Mouse (Mus musculus): ENCODE results near the gene Olfr1288. TPM values are rescaled to one million over a fixed set of nuclear protein-coding genes. Genes with fewer than 3 reads are reported as not detected.

Gene Olfr1288
- polyA plus RNA-seq (2012; rRNA removed; ENCODE audit: low replicate concordance), result not detected in 2 replicates

DNA sequence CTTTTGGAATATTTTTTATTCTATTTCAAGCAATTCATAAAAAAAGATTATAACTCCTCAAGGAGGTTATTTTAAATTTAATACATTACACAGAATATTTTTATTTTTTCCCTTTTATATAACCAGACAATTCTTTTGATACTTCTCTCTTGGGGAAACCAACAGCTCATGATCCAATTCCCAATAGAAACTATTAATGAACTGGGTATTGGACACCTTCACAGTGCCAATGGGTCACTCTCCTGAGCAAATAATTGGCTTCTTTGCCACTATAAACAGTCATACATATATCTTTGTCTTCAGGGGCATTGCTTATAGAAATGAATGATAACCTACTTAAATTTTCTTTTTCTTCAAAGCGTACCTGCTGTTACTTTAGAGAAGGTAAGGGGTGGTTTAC lies at the start of gene Olfr1288:
Olfr1288 (plus strand) TSS at position 301 of the 400 bp plus-strand sequence.

DNA sequence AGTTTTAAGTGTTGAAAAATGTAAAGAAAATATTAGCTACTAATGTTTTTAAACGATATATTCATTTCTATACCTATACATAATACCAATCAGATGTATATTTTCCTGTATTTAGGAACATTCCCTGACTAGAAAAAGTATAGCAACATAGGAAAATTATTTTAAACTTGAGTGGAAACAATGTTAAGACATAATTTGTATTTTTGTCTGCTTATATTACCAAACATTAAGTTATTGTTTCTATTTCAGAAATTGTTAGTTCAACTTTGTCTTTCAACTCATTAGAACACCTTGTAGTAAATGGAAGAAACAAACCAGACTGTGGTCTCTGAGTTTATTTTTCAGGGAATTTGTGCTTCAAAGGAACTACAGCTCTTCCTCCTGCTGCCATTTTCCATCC lies 25.1 kb upstream of the Olfr1288 start, which contains the start of gene Olfr1287:
Olfr1287 (plus strand) TSS at position 301 of the 400 bp plus-strand sequence.

DNA sequence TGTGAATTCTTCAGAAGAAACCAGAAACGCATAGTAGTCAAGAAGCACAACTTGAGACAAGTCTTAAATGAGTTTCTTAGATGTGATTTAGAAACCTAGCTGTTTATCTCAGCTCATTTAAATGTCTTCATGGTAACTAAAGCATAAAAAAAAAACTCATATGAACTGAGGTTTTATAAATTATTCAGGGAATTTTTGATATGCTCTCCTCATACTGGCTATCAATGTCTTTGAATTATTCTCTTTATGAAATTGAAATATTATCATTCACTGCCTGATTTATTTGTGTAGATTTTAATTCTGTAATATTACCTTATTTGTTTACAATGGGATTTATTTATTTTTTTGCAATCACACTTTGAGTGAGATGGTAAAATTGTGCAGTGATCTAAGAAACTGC lies 6.6 kb downstream of the Olfr1288 start, which contains the start of gene Olfr1289:
Olfr1289 (plus strand) TSS at position 301 of the 400 bp plus-strand sequence.

DNA sequence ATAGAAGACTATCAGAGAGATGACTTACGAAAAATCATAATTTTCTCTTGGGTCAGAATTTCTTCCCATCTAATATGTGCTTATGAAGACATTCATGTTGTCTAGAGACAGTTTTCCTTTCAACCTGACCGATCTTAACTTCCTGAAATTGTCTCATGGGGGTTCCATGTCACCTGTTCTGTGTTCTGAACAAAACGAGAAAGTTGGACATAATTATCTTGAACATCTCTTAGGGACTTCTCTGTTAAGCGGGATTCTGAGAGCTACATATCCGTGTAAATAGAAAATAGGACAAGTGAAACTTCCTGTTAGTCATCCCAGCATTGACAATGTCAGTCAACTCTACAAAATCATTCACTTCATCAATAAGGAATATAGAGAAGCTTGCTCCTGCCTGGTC lies 19.8 kb downstream of the Olfr1288 start, which contains the start of gene Olfr1290:
Olfr1290 (minus strand) TSS at position 101 of the 400 bp plus-strand sequence.

DNA sequence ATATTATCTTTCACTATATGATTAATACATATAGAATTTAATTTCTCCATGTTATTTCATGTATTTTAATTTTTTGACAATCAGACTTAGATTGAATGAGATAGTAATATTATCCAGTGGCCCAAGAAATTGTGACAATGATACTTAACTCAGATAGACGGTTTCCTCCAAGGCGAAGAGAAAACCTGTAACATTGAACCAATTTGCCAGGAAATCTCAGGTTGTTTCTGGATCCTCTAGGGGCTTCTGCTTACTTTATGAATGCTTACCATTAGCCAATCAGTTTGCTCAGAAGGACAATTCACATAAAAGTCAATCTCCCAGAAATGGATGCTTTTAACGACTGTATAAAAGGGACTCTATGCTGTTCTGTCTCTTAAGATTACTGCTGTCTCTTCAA lies 23.0 kb downstream of the Olfr1288 start, which contains the start of gene Olfr1291-ps1:
Olfr1291-ps1 (plus strand) TSS at position 301 of the 400 bp plus-strand sequence.

DNA sequence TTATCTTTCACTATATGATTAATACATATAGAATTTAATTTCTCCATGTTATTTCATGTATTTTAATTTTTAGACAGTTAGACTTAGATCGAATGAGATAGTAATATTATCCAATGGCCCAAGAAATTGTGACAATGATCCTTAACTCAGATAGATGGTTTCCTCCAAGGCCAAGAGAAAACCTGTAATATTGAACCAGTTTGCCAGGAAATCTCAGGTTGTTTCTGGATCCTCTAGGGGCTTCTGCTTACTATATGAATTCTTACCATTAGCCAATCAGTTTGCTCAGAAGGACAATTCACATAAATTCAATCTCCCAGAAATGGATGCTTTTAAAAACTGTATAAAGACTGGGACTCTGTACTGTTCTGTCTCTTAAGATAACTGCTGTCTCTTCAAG lies 51.0 kb downstream of the Olfr1288 start, which contains the start of gene Olfr1293-ps:
Olfr1293-ps (plus strand) TSS at position 301 of the 400 bp plus-strand sequence.

Other genes with a start within 250 kb of the Olfr1288 start
- not detected in 2 replicates for gene 4930430A15Rik, start 244.5 kb upstream of the Olfr1288 start, polyA plus RNA-seq (2012; rRNA removed; ENCODE audit: low replicate concordance)
- gene Olfr1275, start 238.8 kb upstream of the Olfr1288 start, polyA plus RNA-seq (2012; rRNA removed; ENCODE audit: low replicate concordance), result not detected in 2 replicates
- not detected in 2 replicates for gene Olfr1276, start 219.6 kb upstream of the Olfr1288 start, polyA plus RNA-seq (2012; rRNA removed; ENCODE audit: low replicate concordance)
- not detected in 2 replicates for gene Olfr1277, start 200.0 kb upstream of the Olfr1288 start, polyA plus RNA-seq (2012; rRNA removed; ENCODE audit: low replicate concordance)
- gene Olfr1278, start 184.0 kb upstream of the Olfr1288 start, polyA plus RNA-seq (2012; rRNA removed; ENCODE audit: low replicate concordance), result not detected in 2 replicates
- gene Olfr1279, start 173.5 kb upstream of the Olfr1288 start, polyA plus RNA-seq (2012; rRNA removed; ENCODE audit: low replicate concordance), result not detected in 2 replicates
- gene Olfr1280, start 160.1 kb upstream of the Olfr1288 start, polyA plus RNA-seq (2012; rRNA removed; ENCODE audit: low replicate concordance), result not detected in 2 replicates
- gene Olfr1281, start 147.6 kb upstream of the Olfr1288 start, polyA plus RNA-seq (2012; rRNA removed; ENCODE audit: low replicate concordance), result not detected in 2 replicates
- not detected in 2 replicates for gene Olfr1282, start 138.0 kb upstream of the Olfr1288 start, polyA plus RNA-seq (2012; rRNA removed; ENCODE audit: low replicate concordance)
- gene Olfr1283, start 107.3 kb upstream of the Olfr1288 start, polyA plus RNA-seq (2012; rRNA removed; ENCODE audit: low replicate concordance), result not detected in 2 replicates
- not detected in 2 replicates for gene Olfr1284, start 98.6 kb upstream of the Olfr1288 start, polyA plus RNA-seq (2012; rRNA removed; ENCODE audit: low replicate concordance)
- not detected in 2 replicates for gene Olfr1286, start 51.0 kb upstream of the Olfr1288 start, polyA plus RNA-seq (2012; rRNA removed; ENCODE audit: low replicate concordance)
- not detected in 2 replicates for gene Olfr1287, start 25.0 kb upstream of the Olfr1288 start, polyA plus RNA-seq (2012; rRNA removed; ENCODE audit: low replicate concordance)
- gene Olfr1289, start 6.7 kb downstream of the Olfr1288 start, polyA plus RNA-seq (2012; rRNA removed; ENCODE audit: low replicate concordance), result not detected in 2 replicates
- gene Olfr1290, start 19.7 kb downstream of the Olfr1288 start, polyA plus RNA-seq (2012; rRNA removed; ENCODE audit: low replicate concordance), result not detected in 2 replicates
- gene Olfr1291-ps1, start 23.1 kb downstream of the Olfr1288 start, polyA plus RNA-seq (2012; rRNA removed; ENCODE audit: low replicate concordance), result not detected in 2 replicates
- not detected in 2 replicates for gene Olfr1293-ps, start 51.1 kb downstream of the Olfr1288 start, polyA plus RNA-seq (2012; rRNA removed; ENCODE audit: low replicate concordance)
- gene Olfr1294, start 66.2 kb downstream of the Olfr1288 start, polyA plus RNA-seq (2012; rRNA removed; ENCODE audit: low replicate concordance), result not detected in 2 replicates
- gene Olfr1295, start 95.6 kb downstream of the Olfr1288 start, polyA plus RNA-seq (2012; rRNA removed; ENCODE audit: low replicate concordance), result not detected in 2 replicates
- not detected in 2 replicates for gene Olfr1297, start 152.4 kb downstream of the Olfr1288 start, polyA plus RNA-seq (2012; rRNA removed; ENCODE audit: low replicate concordance)
- not detected in 2 replicates for gene Olfr1298, start 175.1 kb downstream of the Olfr1288 start, polyA plus RNA-seq (2012; rRNA removed; ENCODE audit: low replicate concordance)
- not detected in 2 replicates for gene Olfr1299, start 187.3 kb downstream of the Olfr1288 start, polyA plus RNA-seq (2012; rRNA removed; ENCODE audit: low replicate concordance)